Mouse (Mus musculus) activated CD4-positive, CD25-positive, alpha-beta regulatory T cell, adult 4 months (primary cell): Measurements from ENCODE around the gene Gm4214. TPM values are rescaled to one million over a fixed set of nuclear protein-coding genes. Genes with fewer than 3 reads are reported as not detected.
"Not testable (repeated sequence)": the region's sequence is repeated elsewhere in the genome, so short reads cannot be mapped to it uniquely, and the experiment has no call there.

Experiments
- ATAC-seq: one replicate; pipeline ENCODE4 v1.8.0; 2017
- polyA plus RNA-seq, 2 experiments: library from polyadenylated mRNA; unstranded; fragments of 100-300 nt; shearing (Covaris generic); gene quantifications; one replicate each; pipeline ENCODE4 v1.2.1; 2017

The Gm4214 gene
- polyA plus RNA-seq: not detected

- ATAC-seq: not testable (repeated sequence)
These were observed at the start of gene Gm4214 for GRCm38 (mm10) chr7:22984573-22984972. TSS of gene Gm4214 (minus strand) at chr7:22984673.

GRCm38 (mm10) chr7:23019823-23020222, 35.4 kb upstream of the Gm4214 start, which contains the start of gene Gm4216:
TSS of gene Gm4216 (minus strand) at chr7:23019923.
- not testable (repeated sequence) for ATAC-seq

Other genes with a start within 250 kb of the Gm4214 start
- gene Vmn1r157, start 223.0 kb downstream of the Gm4214 start, polyA plus RNA-seq: under 1 TPM in 1 of 2 experiments, not detected in 1; 0.46 TPM
- gene Vmn1r158, start 193.9 kb downstream of the Gm4214 start, polyA plus RNA-seq: not detected
- not detected for gene Vmn1r159, start 141.1 kb downstream of the Gm4214 start, polyA plus RNA-seq
- under 1 TPM in 1 of 2 experiments, not detected in 1; 0.58 TPM for gene Vmn1r160, start 113.4 kb downstream of the Gm4214 start, polyA plus RNA-seq
- not detected for gene Gm4216, start 35.2 kb upstream of the Gm4214 start, polyA plus RNA-seq
- gene Vmn1r163, start 70.9 kb upstream of the Gm4214 start, polyA plus RNA-seq: not detected
- not detected for gene Gm8720, start 82.8 kb upstream of the Gm4214 start, polyA plus RNA-seq
- not detected for gene Gm10662, start 159.8 kb upstream of the Gm4214 start, polyA plus RNA-seq
- gene Vmn1r165, start 232.7 kb upstream of the Gm4214 start, polyA plus RNA-seq: not detected